Mouse (Mus musculus): ENCODE data around the gene Rasl12. TPM values are rescaled to one million over a fixed set of nuclear protein-coding genes. Genes with fewer than 3 reads are reported as not detected.

The Rasl12 gene
- total RNA-seq (2014; rRNA removed; ENCODE audit: low replicate concordance): 1.8 and 8.5 TPM in 2 replicates
- polyA plus RNA-seq (2015; fragmentation: Nextera tagmentation; extraction: Ambion mirVana): 7.5 and 7.9 TPM in 2 replicates

DNA sequence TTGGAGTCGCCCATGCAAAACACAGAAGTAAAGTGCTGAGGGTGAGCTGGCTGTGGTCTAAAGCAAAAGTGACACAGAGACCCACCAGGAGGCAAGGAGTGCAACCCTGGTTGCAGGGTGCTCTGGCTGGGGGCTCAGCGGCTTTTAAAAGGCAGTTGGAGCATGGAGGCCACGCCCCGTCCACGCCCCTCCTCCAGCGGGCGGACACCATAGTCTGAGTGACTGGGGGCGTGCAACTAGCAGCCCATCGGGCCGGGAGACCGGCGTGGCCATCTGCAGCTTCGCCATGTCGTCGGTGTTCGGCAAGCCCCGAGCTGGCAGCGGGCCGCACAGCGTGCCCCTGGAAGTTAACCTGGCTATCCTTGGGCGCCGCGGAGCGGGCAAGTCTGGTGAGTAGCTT lies at the start of gene Rasl12:
Gene Rasl12, plus strand, starts transcription at position 228 of the 400 bp plus-strand sequence.
- Histone ChIP-seq H3K4me1 (ENCODE audit: control insufficient read depth, insufficient read depth) (no peaks in the 10 kb centered on the region), H3K4me2 (ENCODE audit: low read depth, low read length) (peak within 1 kb of the TSS; percentile 66), H3K36me3 (replicated peaks; ENCODE audit: control insufficient read depth, insufficient read depth, low read length) (no peaks in the 10 kb centered on the region), H3K9me3 (replicated peaks; ENCODE audit: control insufficient read depth, low read length) (no peaks in the 10 kb centered on the region), H3K9ac (replicated peaks; ENCODE audit: low read depth, low read length) (peak within 1 kb of the TSS; percentile 32; the same call in 1 of the 2 replicates), H3K27me3 (ENCODE audit: control insufficient read depth, insufficient read depth, low read length) (0 out of 2 replicates have a peak, but pooled peaks cover 4% of the 10 kb centered on the region), H3K27ac (ENCODE audit: low read depth) (no peak within 1 kb of the TSS), H3K4me3 (ENCODE audit: low read depth, low read length) (peak within 1 kb of the TSS; percentile 48)
- DNase-seq (ENCODE audit: low spot score) (no peak), ATAC-seq (ENCODE audit: insufficient read depth, low read depth) (peak; percentile 69)
- TF ChIP-seq EP300 (IDR thresholded peaks at IDR 0.05; ENCODE audit: low read depth) (no peak), CTCF (IDR thresholded peaks at IDR 0.05; ENCODE audit: low read depth) (no peak)
- WGBS: 2% methylated on average over 24 of the region's 24 CpGs

DNA sequence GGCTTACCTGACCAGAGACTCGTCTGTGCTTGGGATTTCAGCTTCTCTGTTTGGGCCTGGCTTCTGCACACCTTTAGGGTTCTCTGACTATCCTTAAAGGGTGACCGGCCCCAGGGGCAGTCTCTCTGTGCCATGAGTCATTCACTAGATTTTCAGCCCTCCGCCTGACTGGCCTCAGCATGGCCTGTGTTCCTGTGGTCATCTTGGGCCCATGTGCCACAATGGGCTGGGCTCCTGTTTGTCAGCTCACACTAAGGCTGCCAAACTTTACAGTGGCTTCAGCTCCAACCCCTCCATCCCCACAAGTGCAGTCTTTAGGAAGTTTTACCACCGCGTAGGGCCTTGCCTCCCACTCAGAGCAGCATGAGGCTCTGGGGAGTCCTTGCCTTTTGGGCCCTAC lies 45.1 kb upstream of the Rasl12 start:
- no peak overlapping the region for H3K9ac ChIP-seq (replicated peaks; ENCODE audit: low read depth, low read length)

DNA sequence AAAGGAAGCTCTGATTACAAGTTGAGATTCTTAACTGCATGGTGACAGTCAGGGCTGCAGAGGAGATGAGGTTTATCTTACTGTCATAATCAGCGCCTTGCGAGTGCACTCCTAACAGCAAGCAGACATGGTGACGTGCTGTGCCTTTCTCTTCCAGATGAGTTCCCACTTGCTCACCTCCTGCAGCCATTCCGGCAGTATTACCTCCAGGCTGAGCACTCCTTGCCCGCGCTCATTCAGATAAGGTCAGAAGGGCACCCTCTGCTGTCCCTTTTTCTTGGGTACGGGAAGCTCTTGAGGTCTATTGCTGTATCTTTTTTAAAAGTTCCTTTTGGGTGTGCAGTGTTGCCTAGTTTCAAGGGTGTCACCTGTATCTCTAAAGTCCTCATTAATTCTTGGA lies 41.7 kb upstream of the Rasl12 start:
- Histone ChIP-seq H3K4me1 (ENCODE audit: control insufficient read depth, insufficient read depth) (peaks cover 8% of the 10 kb centered on the region; the same call in 1 of the 2 replicates), H3K4me2 (ENCODE audit: low read depth, low read length) (no peak overlapping the region), H3K27ac (ENCODE audit: low read depth) (no peak overlapping the region), H3K36me3 (replicated peaks; ENCODE audit: control insufficient read depth, insufficient read depth, low read length) (peaks cover 62% of the 10 kb centered on the region), H3K9me3 (replicated peaks; ENCODE audit: control insufficient read depth, low read length) (no peaks in the 10 kb centered on the region), H3K27me3 (ENCODE audit: control insufficient read depth, insufficient read depth, low read length) (no peaks in the 10 kb centered on the region), H3K4me3 (ENCODE audit: low read depth, low read length) (no peak overlapping the region), H3K9ac (replicated peaks; ENCODE audit: low read depth, low read length) (no peak overlapping the region)
- TF ChIP-seq EP300 (IDR thresholded peaks at IDR 0.05; ENCODE audit: low read depth) (no peak), CTCF (IDR thresholded peaks at IDR 0.05; ENCODE audit: low read depth) (no peak)
- no peak for ATAC-seq (ENCODE audit: insufficient read depth, low read depth)
- no peak for DNase-seq (ENCODE audit: low spot score)
- 75% methylated on average over 7 of the region's 7 CpGs for WGBS

More for the DNA sequence above, 45.1 kb upstream of the Rasl12 start:
- Histone ChIP-seq H3K4me1 (ENCODE audit: control insufficient read depth, insufficient read depth) (peaks cover 9% of the 10 kb centered on the region; the same call in 1 of the 2 replicates), H3K9me3 (replicated peaks; ENCODE audit: control insufficient read depth, low read length) (no peaks in the 10 kb centered on the region), H3K27ac (ENCODE audit: low read depth) (no peak overlapping the region), H3K4me2 (ENCODE audit: low read depth, low read length) (no peak overlapping the region), H3K27me3 (ENCODE audit: control insufficient read depth, insufficient read depth, low read length) (no peaks in the 10 kb centered on the region), H3K4me3 (ENCODE audit: low read depth, low read length) (no peak overlapping the region), H3K36me3 (replicated peaks; ENCODE audit: control insufficient read depth, insufficient read depth, low read length) (peaks cover 33% of the 10 kb centered on the region)
- ATAC-seq (ENCODE audit: insufficient read depth, low read depth) (no peak), DNase-seq (ENCODE audit: low spot score) (no peak)
- 86% methylated on average over 5 of the region's 5 CpGs for whole genome bisulfite sequencing
- no peak for TF ChIP-seq EP300 (IDR thresholded peaks at IDR 0.05; ENCODE audit: low read depth)
- TF ChIP-seq CTCF (IDR thresholded peaks at IDR 0.05; ENCODE audit: low read depth): no peak

DNA sequence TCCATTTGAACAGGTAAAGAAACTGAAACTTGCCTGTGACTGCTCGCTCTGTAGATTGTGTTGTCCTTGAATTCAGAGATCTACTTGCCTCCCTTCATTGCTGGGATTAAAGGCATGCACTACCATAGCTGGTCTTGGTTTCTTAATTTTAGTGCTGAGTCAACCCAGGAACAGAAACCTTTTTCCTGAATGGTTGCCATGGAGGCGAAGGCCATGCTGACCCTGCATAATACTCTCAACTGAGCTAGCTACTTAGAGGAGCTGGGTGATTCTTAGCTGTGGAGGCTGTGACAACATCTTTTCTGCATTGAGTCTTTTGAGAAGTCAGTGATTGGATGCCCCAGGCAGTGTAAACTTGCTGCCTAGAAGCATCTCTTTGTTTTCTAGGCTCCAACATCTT lies 41.3 kb upstream of the Rasl12 start:
- Histone ChIP-seq H3K4me1 (ENCODE audit: control insufficient read depth, insufficient read depth) (peaks cover 8% of the 10 kb centered on the region; the same call in 1 of the 2 replicates), H3K4me3 (ENCODE audit: low read depth, low read length) (no peak overlapping the region), H3K9ac (replicated peaks; ENCODE audit: low read depth, low read length) (no peak overlapping the region), H3K36me3 (replicated peaks; ENCODE audit: control insufficient read depth, insufficient read depth, low read length) (peaks cover 65% of the 10 kb centered on the region), H3K27ac (ENCODE audit: low read depth) (no peak overlapping the region), H3K9me3 (replicated peaks; ENCODE audit: control insufficient read depth, low read length) (no peaks in the 10 kb centered on the region), H3K4me2 (ENCODE audit: low read depth, low read length) (no peak overlapping the region), H3K27me3 (ENCODE audit: control insufficient read depth, insufficient read depth, low read length) (no peaks in the 10 kb centered on the region)
- WGBS: 94% methylated on average over 2 of the region's 2 CpGs
- TF ChIP-seq EP300 (IDR thresholded peaks at IDR 0.05; ENCODE audit: low read depth): no peak
- no peak for TF ChIP-seq CTCF (IDR thresholded peaks at IDR 0.05; ENCODE audit: low read depth)
- ATAC-seq (ENCODE audit: insufficient read depth, low read depth) (no peak), DNase-seq (ENCODE audit: low spot score) (no peak)

GRCm38 (mm10) chr9:65358956-65359480 lies 39.3 kb upstream of the Rasl12 start:
- H3K27ac ChIP-seq (ENCODE audit: low read depth): peak overlapping the region; percentile 47
- WGBS: 27% methylated on average over 1 of the region's 1 CpGs
- H3K9me3 ChIP-seq (replicated peaks; ENCODE audit: control insufficient read depth, low read length): no peaks in the 10 kb centered on the region
- DNase-seq (ENCODE audit: low spot score) (peak; percentile 11), ATAC-seq (ENCODE audit: insufficient read depth, low read depth) (0 out of 2 replicates have a peak, but pooled peaks have one; percentile 25)
- H3K27me3 ChIP-seq (ENCODE audit: control insufficient read depth, insufficient read depth, low read length): no peaks in the 10 kb centered on the region
- no peak overlapping the region for H3K4me3 ChIP-seq (ENCODE audit: low read depth, low read length)
- no peak for TF ChIP-seq CTCF (IDR thresholded peaks at IDR 0.05; ENCODE audit: low read depth)
- no peak for TF ChIP-seq EP300 (IDR thresholded peaks at IDR 0.05; ENCODE audit: low read depth)
- H3K4me1 ChIP-seq (ENCODE audit: control insufficient read depth, insufficient read depth): peaks cover 11% of the 10 kb centered on the region; the same call in 1 of the 2 replicates
- H3K4me2 ChIP-seq (ENCODE audit: low read depth, low read length): no peak overlapping the region
- H3K36me3 ChIP-seq (replicated peaks; ENCODE audit: control insufficient read depth, insufficient read depth, low read length): peaks cover 72% of the 10 kb centered on the region
- no peak overlapping the region for H3K9ac ChIP-seq (replicated peaks; ENCODE audit: low read depth, low read length)
